Mouse (Mus musculus): ENCODE measurements around the gene Cdh15.

Cdh15 gene

DNA sequence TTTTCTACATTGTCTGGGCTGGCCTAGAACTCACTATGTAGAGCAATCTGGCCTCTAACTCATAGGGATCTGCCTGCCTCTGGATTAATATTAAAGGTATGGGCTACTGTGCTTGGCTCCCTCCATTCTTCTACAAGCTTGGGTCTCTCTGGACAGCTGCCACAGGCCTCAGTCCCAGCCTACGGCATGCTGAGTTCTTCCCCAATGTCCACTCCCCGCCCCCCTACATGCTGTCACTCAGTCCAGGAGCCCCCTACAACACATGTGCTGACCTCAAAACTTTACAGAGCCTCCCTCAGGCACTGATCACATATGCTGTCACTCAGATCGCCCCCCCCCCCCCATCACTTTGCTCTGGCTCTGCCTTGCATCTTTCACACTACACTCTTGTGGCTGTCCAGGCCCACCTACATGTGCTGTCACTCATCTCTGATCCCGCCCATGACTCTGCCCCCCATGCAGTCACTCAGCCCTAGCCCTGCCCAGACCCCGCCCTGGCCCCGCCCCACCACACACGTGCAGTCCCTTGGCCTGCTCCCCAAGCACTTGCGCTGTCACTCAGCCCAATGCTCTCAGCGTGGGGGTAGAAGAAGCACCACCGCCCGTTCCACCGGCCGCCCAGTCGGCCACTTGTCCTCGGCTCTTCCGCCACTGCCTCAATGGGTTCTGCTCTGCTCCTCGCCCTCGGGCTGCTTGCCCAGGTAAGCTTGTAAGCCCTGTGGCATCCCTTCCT is at the start of gene Cdh15:
TSS of gene Cdh15 (plus strand) at position 138 of the 733 bp plus-strand sequence.
- in situ Hi-C loops (cut with MboI, MseI), result no loop called here

DNA sequence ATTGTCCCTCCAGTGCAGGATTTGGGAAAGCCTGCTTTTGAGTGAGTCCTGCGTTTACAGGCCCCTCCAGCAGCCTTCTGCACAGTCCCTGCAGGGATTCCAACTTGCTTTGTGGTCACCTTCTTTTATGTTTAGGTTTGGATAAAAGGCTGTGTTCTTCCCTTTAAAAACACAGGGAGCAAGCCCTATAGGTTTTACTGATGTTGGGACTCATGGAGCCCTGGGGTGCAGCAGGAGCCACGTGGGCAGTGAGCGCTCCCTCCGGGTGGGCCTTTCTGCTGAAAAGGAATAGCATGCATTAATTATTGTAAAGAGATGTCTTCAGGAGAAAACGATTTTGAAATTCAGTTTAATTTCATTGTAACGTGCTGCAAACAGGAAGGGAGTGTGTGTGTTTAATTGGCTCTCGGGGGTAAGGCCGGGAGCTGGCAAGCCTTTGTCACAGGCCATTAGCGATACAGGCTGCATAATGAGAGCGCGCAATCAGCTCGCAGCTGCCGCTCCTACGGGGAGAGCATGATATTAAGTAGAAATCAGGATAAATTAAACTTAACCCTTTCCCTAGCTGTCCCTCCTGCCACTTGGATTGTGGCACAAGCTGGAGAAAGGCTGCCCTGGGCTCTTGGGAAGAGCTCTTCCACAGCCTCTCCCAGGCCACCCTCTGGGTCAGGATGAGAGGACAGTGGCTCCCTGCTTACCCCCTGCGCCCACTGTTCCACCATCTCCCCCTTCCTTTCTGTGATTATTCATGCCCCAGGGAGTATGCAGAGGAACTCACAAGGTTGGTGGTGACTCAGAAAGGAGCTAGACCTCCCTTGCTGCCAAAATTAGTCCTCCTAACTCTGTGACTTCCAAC is 43.6 kb upstream of the Cdh15 start:
- in situ Hi-C loops (cut with MboI, MseI), result no loop called here

DNA sequence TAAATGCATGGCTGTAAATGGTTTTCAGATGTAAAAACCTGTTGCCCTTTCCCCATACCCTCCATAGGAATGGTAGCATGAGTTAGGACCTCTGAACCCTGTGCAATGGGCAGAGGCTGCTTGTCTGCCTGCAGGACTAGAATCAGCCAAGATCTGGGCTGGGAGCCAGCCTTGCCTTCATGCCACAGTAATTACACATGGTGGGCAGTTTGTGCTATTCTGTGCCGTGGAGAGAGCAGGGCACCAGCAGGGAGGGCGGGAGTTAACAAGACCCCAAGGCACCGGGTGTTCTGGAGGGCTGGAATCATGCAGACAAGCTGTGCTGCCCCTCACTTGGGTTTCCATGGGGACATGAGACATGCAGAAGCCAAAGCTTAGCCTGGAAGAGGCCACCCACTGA is 42.4 kb upstream of the Cdh15 start:
- in situ Hi-C loops (cut with MboI, MseI), result no loop called here

DNA sequence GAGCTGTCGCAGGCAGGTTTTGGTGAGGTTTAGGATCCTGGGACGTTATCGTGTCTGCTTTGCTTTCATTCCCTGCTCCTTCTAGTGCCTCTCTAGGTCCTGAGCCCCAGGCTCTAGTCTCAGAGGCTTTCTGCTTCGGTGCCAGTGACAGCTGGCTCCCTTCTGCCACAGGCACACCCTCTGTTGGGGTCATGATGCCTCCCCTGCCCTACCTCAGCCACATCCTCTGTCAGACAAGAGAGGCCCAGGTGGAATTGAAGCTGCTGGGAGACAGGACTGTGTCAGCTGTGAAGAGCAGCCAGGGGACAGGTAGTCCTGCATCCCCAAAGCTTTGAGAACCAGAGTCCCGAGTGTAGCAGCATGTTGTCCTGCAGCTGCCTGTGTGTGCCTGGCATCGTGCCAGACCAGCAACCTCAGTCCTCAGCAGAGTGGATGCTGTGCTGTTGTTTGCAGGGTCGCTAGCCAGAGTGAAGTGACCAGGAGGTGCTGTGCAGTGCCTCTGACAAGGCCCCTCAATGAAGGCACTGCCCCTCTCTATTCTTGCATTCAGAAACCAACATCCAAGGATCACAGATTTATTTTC is 40.7 kb upstream of the Cdh15 start:
- in situ Hi-C loops (cut with MboI, MseI), result no loop called here

DNA sequence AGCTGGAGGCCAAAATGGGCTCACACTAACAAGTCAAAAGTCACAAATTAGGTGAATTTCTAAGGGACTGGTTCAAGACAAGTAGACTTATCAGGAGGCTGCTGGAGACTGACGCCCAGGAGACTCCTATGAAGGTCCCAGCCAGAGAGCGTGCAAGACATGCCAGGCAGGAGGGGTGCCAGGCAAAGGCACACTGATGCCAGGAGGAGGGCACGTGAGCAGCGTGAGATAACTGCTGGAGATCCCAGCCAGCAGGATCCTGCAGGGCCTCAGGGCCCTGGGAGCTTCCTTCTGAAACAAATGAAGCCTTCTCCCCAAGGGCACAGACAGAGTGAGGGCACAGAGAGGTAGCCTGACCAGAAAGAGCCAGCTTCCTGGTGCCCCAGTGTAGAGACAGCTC is 39.9 kb upstream of the Cdh15 start:
- in situ Hi-C loops (cut with MboI, MseI), result no loop called here

DNA sequence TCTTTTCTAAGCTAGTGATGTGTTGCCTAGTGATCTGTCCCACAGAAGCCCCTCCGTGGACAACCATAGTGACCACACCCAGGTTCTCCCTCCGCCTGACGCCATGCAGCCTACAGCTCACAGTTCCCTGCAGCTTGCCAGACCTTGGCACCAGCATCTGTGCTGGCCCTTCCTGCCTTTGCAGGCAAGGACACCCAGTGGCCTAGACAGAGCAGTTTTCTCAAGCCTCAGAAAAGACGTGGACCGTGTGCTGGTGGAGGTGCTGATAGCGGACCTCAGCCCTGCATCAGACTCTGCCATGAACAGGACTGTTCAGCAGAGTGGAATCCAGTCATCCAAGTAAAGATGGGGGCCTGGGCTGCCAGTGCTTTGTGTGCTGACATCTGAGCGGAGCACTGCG is 37.4 kb upstream of the Cdh15 start:
- in situ Hi-C loops (cut with MboI, MseI), result loop anchor here in 1 of 2 experiments (10.0 kb wide), 1 partner anchor 286 kb away; no protein-coding TSS in a partner anchor

DNA sequence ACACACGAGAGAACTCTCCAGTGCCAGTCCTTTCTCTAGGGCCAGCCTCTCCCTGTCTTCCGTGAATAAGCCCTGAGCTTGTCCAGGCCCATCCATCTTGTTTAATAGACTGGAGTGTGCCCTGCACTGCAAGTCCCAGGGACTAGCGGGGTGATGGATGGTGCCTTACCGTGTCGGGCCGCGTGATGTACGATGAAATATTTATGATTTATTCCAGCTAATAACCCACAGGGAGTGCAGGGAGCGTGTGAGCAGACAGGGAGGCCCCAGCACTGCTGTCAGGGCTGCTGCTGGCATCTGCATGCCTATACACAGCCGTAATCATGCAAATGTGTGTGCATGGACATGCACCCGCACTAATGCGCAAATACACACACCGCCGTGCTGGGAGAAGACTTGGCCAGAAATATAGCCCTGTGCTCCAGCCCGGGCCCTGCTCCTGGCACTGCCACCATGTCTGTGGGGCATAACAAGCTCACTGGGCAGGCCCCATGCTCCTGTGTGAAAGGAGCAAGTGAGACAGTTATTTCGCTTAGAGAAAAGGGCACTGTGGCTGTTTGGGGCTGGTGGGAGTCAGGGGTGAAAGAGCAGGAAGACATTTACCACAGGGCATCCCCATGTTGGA is 35.8 kb upstream of the Cdh15 start:
- in situ Hi-C loops (cut with MboI, MseI), result loop anchor here in 1 of 2 experiments (10.0 kb wide), 1 partner anchor 287 kb away; no protein-coding TSS in a partner anchor

DNA sequence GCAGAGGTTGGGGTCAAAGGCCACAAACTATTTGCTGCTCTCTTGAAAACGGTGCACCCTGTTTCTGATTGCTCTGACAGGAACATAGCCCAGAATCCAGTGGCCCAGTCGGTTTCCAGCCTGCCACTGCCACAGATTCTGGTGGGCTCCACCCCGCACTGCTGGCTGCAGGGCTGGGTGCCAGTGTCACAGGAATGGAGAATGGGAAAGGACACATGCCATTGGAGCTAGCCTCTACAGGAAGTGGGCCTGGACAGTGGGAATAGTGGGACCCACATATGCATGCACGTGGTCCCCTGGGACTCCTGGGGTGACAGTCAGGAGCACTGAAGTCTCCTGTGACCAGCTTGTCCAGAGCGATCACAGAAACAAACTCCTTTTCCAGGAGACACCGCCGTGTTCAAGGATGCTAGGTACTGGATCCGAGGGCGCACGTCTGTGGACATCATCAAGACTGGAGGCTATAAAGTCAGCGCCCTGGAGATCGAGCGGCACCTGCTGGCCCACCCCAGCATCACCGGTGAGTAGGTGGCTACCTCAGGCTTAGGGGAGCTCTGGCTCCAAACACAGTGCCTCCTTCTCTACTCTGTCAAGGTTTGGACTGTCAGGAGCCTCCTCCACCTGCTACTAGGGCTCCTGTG is 35.0 kb upstream of the Cdh15 start:
- in situ Hi-C loops (cut with MboI, MseI), result loop anchor here in 1 of 2 experiments (10.0 kb wide), 1 partner anchor 288 kb away; no protein-coding TSS in a partner anchor

DNA sequence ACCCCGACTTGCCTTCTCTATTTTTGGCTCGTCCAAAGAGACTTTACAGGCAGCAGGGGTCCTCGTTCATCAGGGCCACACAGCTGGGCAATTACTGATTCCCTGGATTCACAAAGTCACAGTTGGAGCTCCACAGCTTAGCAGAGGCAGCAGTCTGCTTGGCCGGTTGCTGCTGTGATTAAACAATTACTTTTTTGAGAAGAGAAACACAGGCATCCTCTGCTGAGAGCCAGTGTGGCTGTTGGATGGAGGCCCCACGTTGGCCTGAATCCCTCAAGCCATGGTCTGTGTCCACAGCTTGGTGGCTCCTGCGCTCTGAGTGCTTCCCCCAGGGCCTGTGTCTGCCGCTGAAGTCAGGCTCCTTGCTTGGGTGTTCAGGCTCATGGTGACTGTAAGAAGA is 33.2 kb upstream of the Cdh15 start:
- in situ Hi-C loops (cut with MboI, MseI), result loop anchor here in 1 of 2 experiments (10.0 kb wide), 1 partner anchor 290 kb away; no protein-coding TSS in a partner anchor

DNA sequence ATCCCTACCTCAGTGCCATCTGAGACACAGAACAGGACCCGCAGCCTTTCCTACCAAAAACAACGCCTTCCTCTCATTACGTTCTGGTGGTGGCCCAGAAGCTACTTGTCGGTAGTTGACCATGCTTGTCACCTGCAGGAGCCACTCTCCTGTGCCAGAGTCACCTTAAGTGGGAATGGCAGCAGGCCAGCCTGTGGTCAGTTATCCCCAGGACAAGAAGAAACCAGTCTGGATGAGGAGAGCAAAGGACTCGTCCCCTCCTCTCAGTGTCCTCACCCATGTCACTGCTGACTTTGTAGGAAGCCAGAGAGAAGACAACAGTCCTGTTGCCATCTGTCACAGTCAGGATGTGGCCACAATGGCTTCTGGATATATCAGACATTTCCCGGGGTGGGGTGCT is 30.8 kb upstream of the Cdh15 start:
- in situ Hi-C loops (cut with MboI, MseI), result loop anchor here in 1 of 2 experiments (10.0 kb wide), 1 partner anchor 292 kb away; no protein-coding TSS in a partner anchor

DNA sequence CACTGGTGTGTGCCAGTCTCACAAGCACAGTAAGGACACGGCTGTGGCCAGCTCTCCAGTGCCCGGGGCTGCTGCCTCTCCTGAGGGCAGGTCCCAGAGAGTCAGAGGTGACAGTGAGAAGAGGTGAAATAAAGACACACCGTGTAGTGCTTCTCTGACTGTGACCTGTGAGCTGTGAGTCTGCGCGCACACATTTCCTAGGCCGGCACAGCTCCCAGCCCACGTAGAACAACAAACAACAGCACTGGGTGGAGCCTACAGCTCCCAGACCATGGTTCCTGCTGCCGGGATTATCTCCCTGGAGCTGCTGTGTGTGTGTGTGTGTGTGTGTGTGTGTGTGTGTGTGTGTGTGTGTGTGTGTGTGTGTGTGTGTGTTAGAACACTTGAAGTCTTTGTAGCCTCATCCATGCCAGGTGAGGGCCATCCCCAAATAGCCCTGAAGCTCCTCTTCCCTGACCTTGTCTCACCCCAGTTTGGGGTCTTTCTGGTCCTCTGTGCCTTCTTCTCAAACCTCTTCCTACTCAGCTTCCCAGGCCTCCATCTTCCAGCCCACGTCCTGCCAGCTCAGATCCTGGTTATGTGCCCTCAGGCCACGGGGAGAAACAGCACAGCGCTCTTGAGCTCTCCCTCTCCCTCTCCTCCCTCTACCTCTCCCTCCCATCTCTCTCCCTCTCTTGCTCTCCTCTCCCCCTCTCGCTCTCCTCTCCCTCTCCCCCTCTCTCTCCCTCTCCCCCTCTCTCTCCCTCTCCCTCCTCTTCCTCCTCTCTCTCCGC is 29.9 kb upstream of the Cdh15 start:
- in situ Hi-C loops (cut with MboI, MseI), result loop anchor here in 1 of 2 experiments (10.0 kb wide), 1 partner anchor 293 kb away; no protein-coding TSS in a partner anchor

DNA sequence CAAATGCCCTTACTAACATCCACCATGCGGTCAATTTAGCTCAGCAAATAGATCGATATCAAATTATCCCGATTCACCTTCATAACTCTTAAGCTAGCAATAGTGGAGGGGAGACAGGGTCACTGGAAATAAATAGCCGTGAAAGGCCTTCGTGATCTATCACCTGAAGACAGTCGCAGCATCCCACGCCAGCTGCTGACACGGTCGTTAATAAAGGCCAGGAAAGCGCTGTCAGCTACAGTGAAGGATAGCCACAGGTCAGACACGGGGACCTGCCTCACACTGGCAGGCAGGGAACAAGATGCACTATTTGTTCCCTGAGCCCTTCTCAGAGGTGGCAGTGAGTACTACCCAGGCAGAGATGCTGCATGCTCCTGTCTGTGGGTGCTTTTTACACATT is 28.0 kb upstream of the Cdh15 start:
- in situ Hi-C loops (cut with MboI, MseI), result loop anchor here in 1 of 2 experiments (10.0 kb wide), 1 partner anchor 295 kb away; no protein-coding TSS in a partner anchor

DNA sequence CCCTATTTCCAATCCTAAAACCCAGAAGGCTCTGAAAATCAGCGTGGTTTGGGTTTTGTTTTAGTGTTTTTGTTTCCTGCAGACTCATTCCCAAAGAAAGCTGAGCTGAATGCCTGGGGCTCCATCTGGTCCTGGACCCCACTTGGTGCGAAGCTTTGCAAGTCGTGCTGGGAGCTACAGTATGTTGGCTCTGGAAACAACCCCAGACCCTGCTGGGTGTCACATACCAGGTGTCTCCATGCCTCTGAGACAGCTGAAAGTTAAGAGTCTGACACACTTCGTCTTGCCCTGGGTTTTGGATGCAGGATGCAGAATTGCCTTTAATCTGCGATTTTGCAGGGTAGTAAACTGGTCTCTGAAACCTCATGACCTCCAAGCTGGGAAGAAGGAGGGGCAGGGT is 23.2 kb upstream of the Cdh15 start:
- in situ Hi-C loops (cut with MboI, MseI), result no loop called here

DNA sequence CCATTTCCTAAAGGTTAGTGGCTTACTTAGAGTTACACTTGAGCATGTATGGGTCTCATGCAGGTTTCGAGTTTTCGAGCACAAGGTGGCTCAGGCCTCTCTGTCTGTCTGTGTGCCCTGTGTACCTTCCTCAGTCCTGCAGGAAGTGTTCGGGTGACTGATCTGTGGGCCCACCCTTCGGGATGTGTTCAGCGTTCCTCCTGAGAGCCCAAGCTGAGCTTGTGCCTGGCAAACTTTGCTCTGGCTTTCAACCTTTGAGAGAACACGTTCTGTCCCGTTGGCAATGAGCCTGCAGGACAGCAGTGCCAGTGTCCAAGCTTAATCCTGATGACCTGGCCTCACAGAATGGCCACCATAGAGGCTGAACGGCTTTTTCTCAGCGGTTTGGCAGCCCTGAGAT is 22.8 kb upstream of the Cdh15 start:
- in situ Hi-C loops (cut with MboI, MseI), result loop anchor here in 1 of 2 experiments (5.0 kb wide), 1 partner anchor 148 kb away; no protein-coding TSS in a partner anchor

DNA sequence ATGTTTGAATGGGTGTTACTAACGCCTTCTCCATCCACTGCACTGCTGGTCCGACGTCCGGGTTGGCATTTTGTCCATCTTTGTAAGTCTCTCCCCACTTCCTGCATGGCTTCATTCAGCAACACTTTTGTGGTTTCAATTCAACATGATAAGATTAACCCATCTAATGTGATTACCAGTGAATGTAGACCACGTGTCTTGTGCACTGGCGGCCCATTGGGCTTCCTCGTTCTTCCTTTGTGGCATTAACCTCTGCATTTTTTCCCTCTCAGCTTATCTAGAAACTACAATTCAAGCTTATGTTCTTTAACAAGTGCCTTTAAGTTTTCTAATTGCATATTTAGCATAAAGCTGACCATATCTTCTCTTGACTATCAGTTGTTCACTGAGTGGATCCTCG is 22.4 kb upstream of the Cdh15 start:
- in situ Hi-C loops (cut with MboI, MseI), result loop anchor here in 1 of 2 experiments (5.0 kb wide), 1 partner anchor 148 kb away; no protein-coding TSS in a partner anchor

DNA sequence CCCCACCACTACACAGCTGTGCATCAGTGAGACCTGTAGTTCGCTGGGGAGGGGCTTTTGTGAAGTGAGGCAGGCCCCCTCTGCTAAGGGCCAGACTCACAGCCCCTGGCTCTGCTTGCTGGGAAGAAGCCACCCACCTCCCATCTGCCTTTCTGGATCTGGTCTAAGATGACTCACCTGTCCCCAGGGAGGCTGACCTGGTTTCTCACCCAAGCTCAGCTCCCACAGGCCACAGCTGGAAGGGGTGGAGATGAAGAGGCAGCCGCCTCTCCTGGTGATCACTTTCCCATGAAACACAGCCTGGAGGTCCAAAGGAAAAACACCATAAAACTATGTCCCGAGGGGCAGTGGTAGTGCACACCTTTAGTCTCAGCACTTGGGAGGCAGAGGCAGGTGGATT is 18.4 kb upstream of the Cdh15 start:
- in situ Hi-C loops (cut with MboI, MseI), result loop anchor here in 1 of 2 experiments (5.0 kb wide), 1 partner anchor 152 kb away; no protein-coding TSS in a partner anchor

DNA sequence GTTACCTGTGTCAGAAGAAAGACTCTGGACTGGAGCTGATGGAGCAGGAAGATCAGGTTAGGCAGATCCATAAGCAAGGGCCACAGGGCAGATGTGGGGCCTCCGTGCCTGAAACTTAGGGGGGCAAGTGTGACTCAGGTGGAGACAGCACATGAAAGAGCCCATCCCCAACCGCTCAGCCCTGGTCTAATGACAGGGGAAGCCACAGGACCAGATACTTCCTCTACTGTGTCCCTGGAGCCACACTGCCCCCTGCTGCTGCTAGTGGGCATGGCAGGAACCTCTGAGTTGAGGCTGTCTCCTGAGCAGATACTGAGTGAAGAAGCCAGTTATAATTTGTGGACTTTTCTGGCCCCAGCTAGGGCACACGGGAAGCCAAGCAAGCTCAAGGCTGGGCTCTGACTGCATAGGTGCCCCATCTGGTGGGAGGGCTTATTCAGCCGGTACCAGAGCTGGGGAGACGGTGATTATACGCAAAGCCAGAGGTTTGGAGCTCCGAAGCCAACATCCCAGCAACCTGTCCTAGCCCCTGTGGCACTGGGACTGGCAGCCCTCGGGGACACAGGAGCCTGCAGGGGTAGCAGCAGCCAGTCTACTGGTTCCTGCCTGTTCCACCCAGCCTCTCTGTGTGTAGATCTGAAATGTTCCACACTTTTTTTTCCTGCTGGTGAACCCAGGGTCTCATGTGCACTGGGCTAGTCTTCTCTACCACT is 17.3 kb upstream of the Cdh15 start:
- in situ Hi-C loops (cut with MboI, MseI), result loop anchor here in 1 of 2 experiments (5.0 kb wide), 3 partner anchors 153 to 328 kb away; partner anchors contain the start of gene Pabpn1l

DNA sequence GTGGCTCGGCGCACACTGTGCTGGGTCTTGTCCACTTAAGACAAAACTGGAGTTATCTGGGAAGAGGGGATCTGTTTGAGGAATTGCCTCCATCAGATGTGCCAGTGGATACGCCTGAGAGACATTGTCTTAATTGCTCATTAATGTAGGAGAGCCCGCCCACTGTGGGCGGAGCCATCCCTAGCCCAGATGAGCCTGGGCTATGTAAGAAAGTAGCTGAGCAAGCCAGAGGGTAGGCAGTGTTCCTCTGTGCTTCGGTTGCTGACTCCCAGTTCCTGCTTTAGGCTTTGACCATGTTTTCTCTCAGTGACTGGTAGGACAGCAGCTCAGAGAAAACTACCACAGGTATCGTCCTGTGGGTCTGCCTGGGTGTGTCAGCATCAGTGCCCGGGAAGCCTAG is 13.3 kb upstream of the Cdh15 start:
- in situ Hi-C loops (cut with MboI, MseI), result loop anchor here in 1 of 2 experiments (5.0 kb wide), 3 partner anchors 157 to 332 kb away; partner anchors contain the start of gene Pabpn1l

DNA sequence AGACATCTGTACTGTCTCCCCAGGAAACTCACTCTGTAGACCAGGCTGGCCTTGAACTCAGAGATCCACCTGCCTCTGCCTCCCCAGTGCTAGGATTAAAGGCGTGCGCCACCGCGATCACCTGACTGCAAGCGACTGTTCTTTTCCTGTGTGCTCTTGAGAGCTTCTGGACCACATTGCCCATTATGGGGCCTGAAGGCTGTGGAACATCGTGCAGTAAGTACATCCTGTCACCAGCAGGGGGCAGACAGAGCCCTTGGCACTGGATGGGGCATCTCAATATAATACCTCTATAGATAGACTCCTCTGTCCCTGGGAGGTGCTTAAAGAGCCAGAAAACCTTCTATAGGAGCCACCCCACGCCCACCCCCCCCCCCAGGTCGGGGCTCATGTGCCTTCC is 12.8 kb upstream of the Cdh15 start:
- in situ Hi-C loops (cut with MboI, MseI), result loop anchor here in 1 of 2 experiments (5.0 kb wide), 3 partner anchors 158 to 333 kb away; partner anchors contain the start of gene Pabpn1l
